ENCODE assay signal across 8 mouse cellular contexts in the genomic region with DNA sequence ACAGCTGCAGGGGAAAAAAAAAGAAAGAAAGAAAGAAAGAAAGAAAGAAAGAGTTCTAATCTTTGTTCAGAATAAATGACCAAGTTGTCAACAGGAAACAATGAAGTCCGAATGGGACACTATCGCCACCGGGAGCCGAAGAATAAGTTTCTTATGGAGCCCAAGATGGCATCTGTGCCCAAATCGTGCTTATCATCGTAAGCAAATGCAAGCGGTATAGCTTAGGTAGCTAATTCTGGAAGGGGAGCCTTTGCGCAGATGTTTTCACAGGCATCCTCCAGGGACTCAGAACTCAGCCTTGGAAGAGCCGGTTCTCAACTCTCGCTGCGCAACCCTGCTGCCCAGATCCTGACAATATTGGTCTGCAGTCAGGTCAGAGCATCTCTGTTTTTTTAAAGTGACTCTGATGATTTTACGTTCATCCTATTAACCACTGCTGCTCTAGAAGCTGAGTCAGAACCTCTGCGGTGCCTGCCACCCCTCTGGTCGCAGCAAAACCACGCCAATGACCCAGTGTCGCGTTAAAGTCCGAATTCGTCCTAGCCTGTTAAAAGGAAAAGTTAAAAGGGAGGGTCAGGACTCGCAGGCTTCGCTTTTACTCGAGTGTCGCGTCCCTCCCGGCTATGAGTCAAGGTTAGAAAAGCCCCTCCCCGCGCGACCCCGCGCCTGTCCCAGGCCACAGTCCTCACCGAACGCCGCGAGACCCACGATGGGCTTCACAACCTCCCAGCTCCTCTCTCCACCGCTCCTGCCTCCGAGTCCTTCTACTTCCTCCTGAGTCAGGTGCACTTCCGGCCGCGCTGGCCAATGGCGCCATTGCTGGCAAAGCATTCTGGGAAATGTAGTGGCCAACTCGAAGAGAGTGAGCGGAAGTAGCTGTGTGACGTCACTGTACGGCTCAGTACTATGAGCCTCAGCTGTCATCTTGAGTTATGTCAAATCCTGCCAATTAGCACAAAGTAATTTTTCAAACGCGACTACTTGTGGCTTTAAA. TPM values are rescaled to one million over a fixed set of nuclear protein-coding genes. Genes with fewer than 3 reads are reported as not detected.
A peak's percentile ranks its signal among the peaks of the same experiment; 100 is the strongest.
DNase-seq lines count a peak whose midpoint lies in the region; ATAC-seq lines count a peak whose summit lies in the region.

A gene (minus strand): TSS at position 776 of the 994 bp plus-strand sequence.

- peak; percentile 99 for DNase-seq in adipocyte (ENCODE audit: low spot score)
- DNase-seq in embryo, embryonic 10 days (ENCODE audit: low spot score), result peak; percentile 100
- peak; percentile 94 for DNase-seq in gastrocnemius, postnatal 10 days
- DNase-seq in induced T-regulatory cell, adult 2 months (ENCODE audit: low read depth), result peak; percentile 98
- DNase-seq in left cerebral cortex, adult 9 months (ENCODE audit: low spot score in 2 of 2), result peak; percentile 92 to 98
- peak; percentile 97 for DNase-seq in right cerebral cortex, postnatal 14 days
- DNase-seq in urinary bladder, postnatal 36 days (ENCODE audit: low spot score in 2 of 2), result peak; percentile 95 to 97

- peak; percentile 100 for ATAC-seq in megakaryocyte progenitor cell, adult 5-6 weeks (replicated peaks; ENCODE audit: poor library complexity)

RNA-seq across cellular contexts. Expression of the gene that starts here (rescaled TPM):
- total RNA-seq in gastrocnemius, postnatal 10 days (2021), result 10 to 100 TPM; 43.5 to 46.9 TPM
- total RNA-seq in megakaryocyte progenitor cell, adult 5-6 weeks (2015), result 46.9 and 49.7 TPM in 2 replicates
- total RNA-seq in megakaryocyte progenitor cell, adult 5-6 weeks (2017), result 60.1 and 73.4 TPM in 2 replicates

Comparison
In these comparisons a context has a peak if more than half of its experiments do, and no peak if none do; other contexts are left out.
1. Peak in every context shown above with its lines: DNase-seq and ATAC-seq.